Comparison of ENCODE assay signal across 11 mouse cellular contexts in genomic region chr13:30628195-30629048, GRCm38 (mm10). TPM values are rescaled to one million over a fixed set of nuclear protein-coding genes. Genes with fewer than 3 reads are reported as not detected.
DNase-seq lines count a peak whose midpoint lies in the region; ATAC-seq and TF ChIP-seq lines count a peak whose summit lies in the region.
"Had no signal": no experiment of that assay in that cellular context is flagged by ENCODE, and none has a peak within 500 bp of the region (broad histone marks: within the 10 kb centered on the region; RNA-seq: fewer than 3 reads in every experiment).

No protein-coding gene starts in this region.

- no peak overlapping the region for H3K27ac ChIP-seq in forebrain, embryonic 14.5 days (ENCODE audit: low read depth, low read length)
- no peak overlapping the region for H3K27ac ChIP-seq in forebrain, embryonic 10.5 days
- no peak overlapping the region for H3K27ac ChIP-seq in forebrain, postnatal 0 days (ENCODE audit: low read depth, low read length)
- no peak overlapping the region for H3K27ac ChIP-seq in kidney, embryonic 15.5 days
- H3K27ac ChIP-seq: liver, embryonic 15.5 days had no signal

- DNase-seq in forebrain, embryonic 14.5 days (ENCODE audit: low spot score), result peak; percentile 20
- DNase-seq in forebrain, embryonic 10.5 days (ENCODE audit: extremely low spot score, low spot score), result no peak
- DNase-seq in forebrain, postnatal 0 days, result peak; percentile 43
- peak; percentile 42 for DNase-seq in layer of hippocampus, adult 9-10 months (ENCODE audit: low spot score)
- DNase-seq in right cerebral cortex, adult 2 months (ENCODE audit: low spot score in 2 of 2), result peak; percentile 39 to 47
- no peak for DNase-seq in cerebellum, postnatal 10 days
- DNase-seq in thymus, postnatal 14 days, result no peak
- DNase-seq: gastrocnemius, postnatal 25 days; kidney, postnatal 10 days had no signal

- H3K27me3 ChIP-seq in forebrain, embryonic 14.5 days (replicated peaks; ENCODE audit: control insufficient read depth, insufficient read depth, low read length), result no peaks in the 10 kb centered on the region
- H3K27me3 ChIP-seq in forebrain, embryonic 10.5 days (ENCODE audit: poor library complexity, severe bottlenecking), result no peaks in the 10 kb centered on the region
- no peaks in the 10 kb centered on the region for H3K27me3 ChIP-seq in forebrain, postnatal 0 days (ENCODE audit: insufficient read depth, low read length)
- no peaks in the 10 kb centered on the region for H3K27me3 ChIP-seq in kidney, embryonic 15.5 days
- H3K27me3 ChIP-seq: liver, embryonic 15.5 days had no signal

- H3K9me3 ChIP-seq in forebrain, embryonic 14.5 days (replicated peaks; ENCODE audit: control insufficient read depth, low read length), result no peaks in the 10 kb centered on the region
- H3K9me3 ChIP-seq in forebrain, embryonic 10.5 days, result no peaks in the 10 kb centered on the region
- H3K9me3 ChIP-seq in forebrain, postnatal 0 days (ENCODE audit: low read length), result no peaks in the 10 kb centered on the region
- no peaks in the 10 kb centered on the region for H3K9me3 ChIP-seq in kidney, embryonic 15.5 days (replicated peaks)
- H3K9me3 ChIP-seq: liver, embryonic 15.5 days had no signal

- no peak for TF ChIP-seq CTCF in forebrain, postnatal 0 days (IDR thresholded peaks at IDR 0.05; ENCODE audit: low read depth)

- ATAC-seq in forebrain, embryonic 14.5 days, result 0 out of 2 replicates have a peak, but pooled peaks have one; percentile 40
- peak; percentile 91 for ATAC-seq in forebrain, postnatal 0 days
- no peak for ATAC-seq in kidney, embryonic 15.5 days (replicated peaks; ENCODE audit: low FRiP score)

- no peaks in the 10 kb centered on the region for H3K4me1 ChIP-seq in forebrain, embryonic 14.5 days (ENCODE audit: control insufficient read depth, insufficient read depth, low read length)
- H3K4me1 ChIP-seq in forebrain, embryonic 10.5 days, result peaks cover 3% of the 10 kb centered on the region
- no peaks in the 10 kb centered on the region for H3K4me1 ChIP-seq in forebrain, postnatal 0 days (ENCODE audit: insufficient read depth)
- no peaks in the 10 kb centered on the region for H3K4me1 ChIP-seq in kidney, embryonic 15.5 days
- H3K4me1 ChIP-seq: liver, embryonic 15.5 days had no signal

- 48% methylated on average over 8 of the region's 8 CpGs for WGBS in forebrain, embryonic 14.5 days
- WGBS in forebrain, embryonic 10.5 days, result 58% methylated on average over 8 of the region's 8 CpGs
- 48% methylated on average over 8 of the region's 8 CpGs for WGBS in forebrain, postnatal 0 days
- 74% methylated on average over 8 of the region's 8 CpGs for WGBS in kidney, embryonic 15.5 days

- no peak overlapping the region for H3K4me2 ChIP-seq in forebrain, embryonic 14.5 days (ENCODE audit: low read length)
- H3K4me2 ChIP-seq in forebrain, postnatal 0 days (ENCODE audit: low read depth), result no peak overlapping the region
- no peak overlapping the region for H3K4me2 ChIP-seq in kidney, embryonic 15.5 days
- H3K4me2 ChIP-seq: liver, embryonic 15.5 days had no signal

- H3K4me3 ChIP-seq in forebrain, embryonic 14.5 days (ENCODE audit: low read depth, low read length), result no peak overlapping the region
- H3K4me3 ChIP-seq in forebrain, embryonic 10.5 days, result no peak overlapping the region
- H3K4me3 ChIP-seq in forebrain, postnatal 0 days (ENCODE audit: low read depth, low read length), result no peak overlapping the region
- no peak overlapping the region for H3K4me3 ChIP-seq in kidney, embryonic 15.5 days (replicated peaks)
- H3K4me3 ChIP-seq: liver, embryonic 15.5 days had no signal

- H3K36me3 ChIP-seq in forebrain, embryonic 14.5 days (ENCODE audit: control insufficient read depth, insufficient read depth, low read length), result no peaks in the 10 kb centered on the region
- H3K36me3 ChIP-seq in forebrain, embryonic 10.5 days (replicated peaks), result no peaks in the 10 kb centered on the region
- no peaks in the 10 kb centered on the region for H3K36me3 ChIP-seq in forebrain, postnatal 0 days (ENCODE audit: insufficient read depth)
- no peaks in the 10 kb centered on the region for H3K36me3 ChIP-seq in kidney, embryonic 15.5 days
- H3K36me3 ChIP-seq: liver, embryonic 15.5 days had no signal

- H3K9ac ChIP-seq in forebrain, embryonic 14.5 days (ENCODE audit: low read length), result no peak overlapping the region
- H3K9ac ChIP-seq in forebrain, postnatal 0 days, result no peak overlapping the region
- H3K9ac ChIP-seq in kidney, embryonic 15.5 days, result no peak overlapping the region
- H3K9ac ChIP-seq: liver, embryonic 15.5 days had no signal

RNA-seq across cellular contexts. Expression of gene Dusp22, which starts 31.4 kb away (rescaled TPM):
- polyA plus RNA-seq in forebrain, embryonic 14.5 days (2014; fragmentation: Nextera tagmentation; extraction: Ambion mirVana), result 11.5 and 13.1 TPM in 2 replicates
- polyA plus RNA-seq in forebrain, embryonic 10.5 days (2016; fragmentation: Nextera tagmentation; extraction: Ambion mirVana), result 16.9 and 18.7 TPM in 2 replicates
- total RNA-seq in forebrain, postnatal 0 days (2014; rRNA removed), result 18.6 and 19.8 TPM in 2 replicates
- polyA plus RNA-seq in forebrain, postnatal 0 days (2015; fragmentation: Nextera tagmentation; extraction: Ambion mirVana), result 19.0 and 22.0 TPM in 2 replicates
- 20.1 TPM in 2 replicates for polyA plus RNA-seq in kidney, embryonic 15.5 days (2015; fragmentation: Nextera tagmentation; extraction: Ambion mirVana)

Comparison
In these comparisons a context has a peak if more than half of its experiments do, and no peak if none do; other contexts are left out.
1. DNase-seq: peak in forebrain, embryonic 14.5 days (single experiment), forebrain, postnatal 0 days (single experiment), layer of hippocampus, adult 9-10 months (single experiment) and right cerebral cortex, adult 2 months (2 of 2); none in forebrain, embryonic 10.5 days (single experiment), cerebellum, postnatal 10 days (0 of 2) and thymus, postnatal 14 days (single experiment).